Mouse (Mus musculus) kidney, adult 8-10 months (tissue): Measurements from ENCODE around the gene Mtcl1.
"Not testable (repeated sequence)": the region's sequence is repeated elsewhere in the genome, so short reads cannot be mapped to it uniquely, and the experiment has no call there.

ENCODE experiments used
- DNase-seq, 2 experiments: peaks; one replicate each; pipeline ENCODE4 v3.0.0; 2022

Mtcl1 gene

GRCm38 (mm10) chr17:66447007-66447312 lies 2.6 kb downstream of the Mtcl1 start:
- no peak for DNase-seq

GRCm38 (mm10) chr17:66446196-66447006 lies 3.1 kb downstream of the Mtcl1 start:
- no peak for DNase-seq

GRCm38 (mm10) chr17:66444059-66444700 lies 5.4 kb downstream of the Mtcl1 start:
- no peak for DNase-seq

DNA sequence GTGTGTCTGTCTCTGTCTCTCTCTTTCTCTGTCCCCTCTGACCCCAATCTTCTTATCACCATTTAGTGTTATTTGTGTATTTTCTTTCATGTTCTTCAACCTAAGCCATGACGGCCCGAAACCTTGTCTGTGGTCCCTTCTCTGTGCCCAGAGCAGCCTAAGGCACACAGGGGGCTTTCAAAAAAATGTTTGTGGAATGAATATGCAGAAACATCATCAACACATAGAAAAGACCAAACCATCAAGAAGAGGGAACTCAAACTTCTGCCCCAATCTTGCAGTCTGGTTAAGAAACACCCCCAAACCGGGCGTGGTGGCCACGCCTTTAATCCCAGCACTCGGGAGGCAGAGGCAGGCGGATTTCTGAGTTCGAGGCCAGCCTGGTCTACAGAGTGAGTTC lies 9.7 kb downstream of the Mtcl1 start:
- no peak for DNase-seq

GRCm38 (mm10) chr17:66439051-66439753 lies 10.3 kb downstream of the Mtcl1 start:
- no peak for DNase-seq

DNA sequence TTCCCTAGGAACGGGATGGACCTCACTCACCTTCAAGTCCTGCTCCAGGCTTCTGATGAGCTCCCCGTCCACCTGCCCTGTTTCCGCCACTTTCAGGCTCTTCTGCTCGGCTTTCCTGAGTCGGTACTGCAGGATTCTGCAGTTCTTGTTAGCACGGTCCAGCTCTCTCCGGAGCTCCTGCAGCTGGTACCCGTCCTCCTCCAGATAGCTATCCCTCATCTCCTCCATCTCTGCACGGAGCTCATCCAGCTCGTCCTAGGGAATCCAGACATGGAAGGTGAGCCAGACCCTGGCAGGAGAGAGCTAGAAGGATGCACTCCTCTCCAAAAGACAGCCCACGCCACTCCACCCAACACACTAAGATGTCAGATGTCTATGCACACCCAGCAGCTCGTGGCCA lies 11.4 kb downstream of the Mtcl1 start:
- DNase-seq, result no peak

- no peak for DNase-seq
Observed at GRCm38 (mm10) chr17:66436811-66437210, 12.7 kb downstream of the Mtcl1 start.

- no peak for DNase-seq
Observed at GRCm38 (mm10) chr17:66435982-66436381, 13.6 kb downstream of the Mtcl1 start.

- no peak for DNase-seq
Observed at GRCm38 (mm10) chr17:66435007-66435406, 14.5 kb downstream of the Mtcl1 start.

DNA sequence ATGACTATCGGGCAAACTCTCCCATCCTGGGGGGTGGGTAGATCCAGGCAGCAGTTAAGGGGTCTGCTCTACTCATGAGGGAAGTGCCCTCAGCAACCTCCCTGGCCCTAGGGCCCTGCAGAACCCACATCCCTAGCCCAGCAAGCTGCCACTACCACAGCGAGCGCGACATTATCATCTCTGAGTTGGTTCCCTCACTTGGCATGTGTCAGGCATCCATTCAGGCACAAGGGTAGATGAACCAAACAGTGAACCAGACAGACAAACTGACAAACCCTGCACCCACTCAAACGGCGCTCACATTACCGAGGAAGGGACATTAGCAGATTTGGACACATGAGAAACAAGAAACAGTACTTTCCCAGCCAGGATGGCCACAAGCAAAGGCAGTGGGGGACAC lies 15.0 kb downstream of the Mtcl1 start:
- no peak for DNase-seq

- DNase-seq, result not testable (repeated sequence)
Observed at GRCm38 (mm10) chr17:66424601-66425000, 24.9 kb downstream of the Mtcl1 start.

GRCm38 (mm10) chr17:66419421-66419820 lies 30.1 kb downstream of the Mtcl1 start:
- DNase-seq, result no peak

GRCm38 (mm10) chr17:66417748-66418147 lies 31.8 kb downstream of the Mtcl1 start:
- DNase-seq, result no peak

- DNase-seq, result no peak
Observed at GRCm38 (mm10) chr17:66417329-66417728, 32.2 kb downstream of the Mtcl1 start.

GRCm38 (mm10) chr17:66416841-66417313 lies 32.7 kb downstream of the Mtcl1 start:
- DNase-seq, result peak; percentile 12 to 24

DNA sequence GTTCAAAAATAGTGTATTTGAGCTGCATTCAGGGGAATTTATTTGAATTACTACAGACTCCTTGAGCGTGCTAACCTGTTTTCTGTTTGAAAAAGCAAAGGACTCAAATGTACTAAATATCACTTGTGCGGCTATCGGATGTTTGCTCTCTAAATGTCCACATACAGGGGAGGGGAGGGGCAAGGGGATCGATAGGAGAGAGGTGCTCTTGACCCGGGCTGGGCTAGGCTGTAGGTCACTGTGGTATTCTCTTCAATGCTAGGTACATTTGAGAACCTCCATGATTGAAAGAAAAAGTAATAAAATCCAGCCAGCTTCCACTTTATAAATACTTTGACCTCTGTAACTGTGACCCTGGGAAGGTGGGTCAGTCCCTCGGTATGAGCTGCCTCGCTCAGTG lies 33.1 kb downstream of the Mtcl1 start:
- DNase-seq, result no peak

- no peak for DNase-seq
Observed at GRCm38 (mm10) chr17:66414331-66414730, 35.2 kb downstream of the Mtcl1 start.

DNA sequence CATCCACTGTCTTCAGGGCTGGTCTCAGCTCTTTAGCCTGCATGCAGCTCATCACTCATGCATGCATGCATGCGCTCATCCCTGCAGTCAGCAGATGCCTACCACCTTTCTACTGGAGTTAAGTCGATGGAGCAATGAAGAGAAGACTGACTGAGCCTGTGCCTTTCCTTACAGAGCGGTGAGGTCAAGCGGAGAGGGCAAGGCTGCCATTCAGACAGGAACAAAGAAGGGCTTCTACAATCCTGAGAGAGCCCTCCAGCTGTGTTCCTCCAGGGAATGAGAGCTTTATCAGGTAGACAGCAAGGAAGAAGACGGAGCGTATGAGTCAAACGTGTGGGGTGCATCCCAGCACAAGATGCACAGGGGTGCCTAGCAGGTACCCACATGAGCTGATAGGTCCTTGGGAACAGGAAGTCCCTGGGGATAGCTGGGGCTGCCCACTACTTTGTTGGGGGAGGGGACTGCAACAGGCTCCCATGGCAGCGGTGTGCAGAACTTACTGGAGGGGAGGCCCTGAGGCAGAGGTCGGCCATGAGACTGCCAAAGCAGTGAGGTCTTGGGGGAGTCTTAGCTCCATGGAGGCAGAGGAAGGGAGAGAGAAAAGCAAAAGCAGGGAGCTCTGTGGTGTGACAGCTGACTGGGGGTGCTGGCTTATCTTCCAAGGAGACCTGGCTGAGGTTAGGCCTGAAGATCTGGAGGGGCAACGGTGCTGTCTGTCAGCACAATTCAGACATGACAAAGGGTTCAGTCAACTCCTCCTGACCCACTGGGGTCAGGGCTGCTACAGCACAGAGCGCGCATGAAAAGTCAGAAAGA lies 37.2 kb downstream of the Mtcl1 start:
- DNase-seq, result no peak

DNA sequence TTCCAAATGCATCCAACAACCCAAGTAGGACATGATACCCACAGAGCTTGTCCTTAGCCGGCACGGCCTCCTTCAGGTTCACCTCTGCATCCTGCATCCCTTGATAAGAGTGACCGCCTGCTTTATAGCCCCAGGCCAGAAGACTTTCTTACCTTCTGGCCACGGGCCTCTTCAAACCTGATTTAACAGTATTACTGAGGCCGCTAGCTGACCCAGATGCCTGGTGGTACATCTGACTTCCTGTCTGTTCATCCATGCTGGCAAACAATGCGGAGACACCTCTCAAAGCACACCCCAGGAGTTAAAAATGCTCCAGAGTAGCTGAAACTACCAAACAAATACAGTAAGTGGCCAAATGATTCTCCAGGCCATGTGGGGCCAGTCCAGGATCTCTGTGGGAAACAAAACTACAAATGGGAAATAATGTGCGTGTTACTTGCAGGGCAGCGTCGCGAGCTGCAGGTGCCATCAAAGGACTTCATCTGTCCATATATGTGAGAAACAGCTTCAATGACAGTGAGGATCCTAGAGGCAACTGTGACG lies 38.6 kb downstream of the Mtcl1 start:
- no peak for DNase-seq

DNA sequence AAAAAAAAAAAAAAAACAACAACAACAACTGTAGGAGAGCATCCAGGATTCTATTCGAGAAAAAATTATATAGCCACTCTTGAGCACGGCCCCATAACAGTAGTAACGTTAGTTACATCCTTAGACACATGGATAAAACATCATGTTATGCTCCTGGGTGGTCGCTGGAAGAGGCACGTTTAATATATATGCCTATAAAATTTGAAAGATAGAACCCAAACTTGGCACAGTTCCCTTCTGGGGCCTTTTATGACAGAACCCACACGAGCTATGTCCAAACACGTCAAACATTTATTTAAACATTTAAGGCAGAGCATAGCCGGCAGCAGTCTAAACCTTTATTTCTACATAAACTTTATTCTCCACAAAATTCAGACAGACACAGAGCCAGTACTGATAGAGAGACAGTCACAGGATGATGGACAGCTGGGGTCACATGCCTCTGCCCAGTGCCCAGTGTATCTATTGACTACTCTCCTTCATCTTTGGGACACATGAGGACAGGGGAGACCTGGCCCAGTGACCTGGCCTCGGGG lies 40.4 kb downstream of the Mtcl1 start:
- DNase-seq, result no peak

DNA sequence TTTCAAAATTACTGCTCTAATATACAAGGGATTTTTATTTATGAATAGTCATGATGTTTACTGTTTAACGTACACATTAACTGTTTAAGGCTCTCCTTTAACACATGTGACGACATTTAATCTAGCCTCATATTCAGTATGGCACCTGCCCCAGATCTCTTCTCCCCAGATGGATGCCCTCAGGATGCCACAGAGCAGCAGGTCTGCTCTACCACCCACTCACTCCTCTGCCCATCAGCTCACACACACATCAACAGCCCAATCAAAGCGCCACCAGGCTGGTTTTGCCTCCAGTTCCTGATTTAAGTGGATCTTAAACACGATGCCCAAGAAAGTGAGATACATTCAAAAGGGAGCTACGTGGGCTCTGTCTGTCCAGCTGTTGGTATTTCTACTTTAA lies 41.1 kb downstream of the Mtcl1 start:
- DNase-seq, result no peak

GRCm38 (mm10) chr17:66407833-66408232 lies 41.7 kb downstream of the Mtcl1 start:
- no peak for DNase-seq
